Mouse (Mus musculus) liver, postnatal 0 days (tissue): Measurements from ENCODE around the gene Lin54.

Experiments used
- CTCF ChIP-seq: sonication (generic); IDR thresholded peaks from 2 replicates; pipeline ENCODE4 v1.5.1; 2016; ENCODE audit warnings: antibody characterized with exemption, low read depth
- EP300 ChIP-seq: IDR thresholded peaks from 2 replicates; pipeline ENCODE4 v1.6.1; 2016; ENCODE audit warnings: antibody characterized with exemption, low read depth, mild to moderate bottlenecking

DNA sequence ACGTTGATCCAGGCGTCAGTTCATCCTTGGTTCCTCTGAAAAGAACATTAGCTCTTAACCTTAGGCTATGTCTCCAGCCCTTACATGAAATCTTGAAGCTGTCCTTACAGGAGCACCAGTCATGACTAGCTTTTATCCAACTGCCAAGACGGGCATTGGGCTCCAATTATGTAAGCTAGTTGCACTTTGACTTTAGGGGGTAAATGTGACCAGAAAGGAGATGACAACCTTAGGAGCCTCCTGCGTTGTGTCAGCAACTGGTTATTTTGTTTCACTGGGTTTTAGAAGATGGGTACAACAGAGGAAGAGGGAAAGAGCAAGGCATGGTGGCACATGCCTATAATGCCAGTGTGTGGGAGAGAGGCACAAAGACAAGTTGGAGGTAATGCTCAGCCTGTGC is 81.6 kb downstream of the Lin54 start:
- TF ChIP-seq CTCF (no peak), EP300 (no peak)
